Mouse (Mus musculus) frontal cortex, adult 2 months (tissue): ENCODE measurements around the gene Myo1c. TPM values are rescaled to one million over a fixed set of nuclear protein-coding genes. Genes with fewer than 3 reads are reported as not detected.

ENCODE experiments used
- DNase-seq, 2 experiments: peaks; one replicate each; pipeline ENCODE4 v3.0.0; 2022; ENCODE audit warnings: low spot score in 1 of 2; ENCODE audit errors: extremely low spot score in 1 of 2
- polyA plus RNA-seq: library from polyadenylated mRNA; depleted of rRNA; stranded (reverse); fragments of >200 nt; gene quantifications from 2 replicates; pipeline ENCODE4 v1.2.3, GENCODE M21; 2012; rRNA removed

Gene Myo1c
- 15.8 and 19.3 TPM in 2 replicates for polyA plus RNA-seq

- no peak for DNase-seq
These were observed at the start of gene Myo1c for GRCm38 (mm10) chr11:75650311-75650710. TSS of gene Myo1c (plus strand) at chr11:75650504.

- DNase-seq = no peak
These were observed 45.5 kb upstream of the Myo1c start for GRCm38 (mm10) chr11:75604826-75605225.

GRCm38 (mm10) chr11:75605318-75605717 lies 45.0 kb upstream of the Myo1c start:
- no peak for DNase-seq

GRCm38 (mm10) chr11:75608776-75609175 lies 41.5 kb upstream of the Myo1c start:
- DNase-seq = no peak

- DNase-seq = no peak
These were observed 40.3 kb upstream of the Myo1c start for GRCm38 (mm10) chr11:75610021-75610420.

GRCm38 (mm10) chr11:75614769-75615168 lies 35.5 kb upstream of the Myo1c start:
- no peak for DNase-seq

GRCm38 (mm10) chr11:75615556-75615955 lies 34.7 kb upstream of the Myo1c start:
- DNase-seq = no peak

- no peak for DNase-seq
These were observed 31.2 kb upstream of the Myo1c start for GRCm38 (mm10) chr11:75619133-75619532.

- DNase-seq = peak; percentile 35 to 67
These were observed 30.0 kb upstream of the Myo1c start for GRCm38 (mm10) chr11:75620136-75620780.

GRCm38 (mm10) chr11:75621426-75621825 lies 28.9 kb upstream of the Myo1c start:
- no peak for DNase-seq

GRCm38 (mm10) chr11:75622588-75623329 lies 27.5 kb upstream of the Myo1c start:
- DNase-seq = no peak

GRCm38 (mm10) chr11:75624102-75624554 lies 26.2 kb upstream of the Myo1c start:
- DNase-seq = no peak

- peak in 1 of 2 experiments; percentile 47 for DNase-seq
These were observed 24.5 kb upstream of the Myo1c start for GRCm38 (mm10) chr11:75625820-75626219.

- DNase-seq = no peak
These were observed 20.2 kb upstream of the Myo1c start for GRCm38 (mm10) chr11:75630098-75630497.

GRCm38 (mm10) chr11:75630645-75631229 lies 19.6 kb upstream of the Myo1c start, which contains the start of gene Inpp5k:
TSS of gene Inpp5k (plus strand) at chr11:75630988.
- peak; percentile 96 to 98 for DNase-seq

- no peak for DNase-seq
These were observed 18.6 kb upstream of the Myo1c start for GRCm38 (mm10) chr11:75631561-75632225.

- no peak for DNase-seq
These were observed 17.4 kb upstream of the Myo1c start for GRCm38 (mm10) chr11:75632921-75633320.

GRCm38 (mm10) chr11:75634801-75635200 lies 15.5 kb upstream of the Myo1c start:
- DNase-seq = no peak

GRCm38 (mm10) chr11:75635315-75635714 lies 15.0 kb upstream of the Myo1c start:
- DNase-seq = no peak

- DNase-seq = no peak
These were observed 7.0 kb upstream of the Myo1c start for GRCm38 (mm10) chr11:75643323-75643722.

GRCm38 (mm10) chr11:75644684-75645083 lies 5.6 kb upstream of the Myo1c start:
- DNase-seq = no peak
